Mouse (Mus musculus): ENCODE data around the gene Fam234b.

DNA sequence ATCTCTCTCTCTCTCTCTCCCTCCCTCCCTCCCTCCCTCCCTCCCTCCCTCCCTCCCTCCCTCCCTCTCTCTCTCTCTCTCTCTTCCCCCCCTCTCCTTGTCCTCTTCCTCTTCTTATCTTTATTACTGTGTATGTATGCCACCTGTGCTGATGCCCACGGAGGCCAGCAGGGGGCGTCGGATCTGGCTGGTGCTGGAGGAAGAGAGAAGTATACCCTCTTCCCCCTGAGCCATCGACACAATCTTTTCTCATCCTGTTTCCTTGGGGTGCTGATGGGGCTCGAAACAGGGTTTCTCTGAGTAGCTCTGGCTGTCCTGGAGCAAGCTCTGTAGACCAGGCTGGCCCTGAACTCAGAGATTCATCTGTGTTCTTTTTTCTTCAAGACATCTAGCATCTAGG is 14.9 kb upstream of the Fam234b start:
- TF ChIP-seq CTCF (IDR thresholded peaks at IDR 0.05; ENCODE audit: extremely low read depth, insufficient read length, insufficient replicate concordance, low read depth, low read length): 0 out of 2 replicates have a peak, but pooled peaks have one; percentile 12
- TF ChIP-seq POLR2A (IDR thresholded peaks at IDR 0.05; ENCODE audit: low read depth, low read length): no peak

All from small intestine, adult 2 months (tissue).